Mouse (Mus musculus) erythroblast, embryonic 14.5 days (primary cell): ENCODE measurements around the gene Krt15. TPM values are rescaled to one million over a fixed set of nuclear protein-coding genes. Genes with fewer than 3 reads are reported as not detected.

Experiments used
- H3K27me3 ChIP-seq: 2 replicates; pipeline ENCODE4 v1.6.1; 2012; ENCODE audit warnings: inconsistent platforms; ENCODE audit not compliant: control insufficient read depth
- H3K36me3 ChIP-seq: 2 replicates; pipeline ENCODE4 v1.6.1; 2012; ENCODE audit warnings: mild to moderate bottlenecking, inconsistent platforms; ENCODE audit not compliant: control insufficient read depth
- H3K4me1 ChIP-seq: 2 replicates; pipeline ENCODE4 v1.6.1; 2012; ENCODE audit warnings: inconsistent platforms; ENCODE audit not compliant: control insufficient read depth
- H3K4me3 ChIP-seq: replicated peaks from 2 replicates; pipeline ENCODE3; 2012; ENCODE audit warnings: moderate library complexity, mild to moderate bottlenecking, inconsistent platforms
- H3K9me3 ChIP-seq: 2 replicates; pipeline ENCODE4 v1.6.1; 2012; ENCODE audit warnings: low read length, inconsistent platforms, mixed read lengths; ENCODE audit not compliant: control insufficient read depth
- GATA1 ChIP-seq: IDR thresholded peaks from 2 replicates; pipeline ENCODE4 v1.6.1; 2012; ENCODE audit warnings: low read length, inconsistent platforms, mixed read lengths
- TAL1 ChIP-seq: IDR thresholded peaks from 3 replicates; pipeline ENCODE4 v1.6.1; 2012; ENCODE audit warnings: low read length, inconsistent platforms, mixed read lengths
- polyA plus RNA-seq: library from polyadenylated mRNA; stranded (reverse); fragments of >175 nt; gene quantifications from 2 replicates; pipeline ENCODE4 v1.2.3, GENCODE M21; 2012

Gene Krt15
- 0.29 and 0.31 TPM in 2 replicates for polyA plus RNA-seq

GRCm38 (mm10) chr11:100135731-100136130 lies at the start of gene Krt15:
Krt15 (minus strand) TSS chr11:100135928.
- TF ChIP-seq GATA1 = no peak
- TF ChIP-seq TAL1 = no peak
- no peaks in the 10 kb centered on the region for H3K9me3 ChIP-seq
- H3K36me3 ChIP-seq = no peaks in the 10 kb centered on the region
- H3K4me3 ChIP-seq = no peak within 1 kb of the TSS
- no peaks in the 10 kb centered on the region for H3K27me3 ChIP-seq
- peaks cover 18% of the 10 kb centered on the region for H3K4me1 ChIP-seq

- Histone ChIP-seq H3K27me3 (no peaks in the 10 kb centered on the region), H3K36me3 (no peaks in the 10 kb centered on the region), H3K4me1 (no peaks in the 10 kb centered on the region), H3K9me3 (no peaks in the 10 kb centered on the region; the same call in 1 of the 2 replicates), H3K4me3 (no peak overlapping the region)
- TF ChIP-seq GATA1 (no peak), TAL1 (no peak)
Measured at GRCm38 (mm10) chr11:100181725-100182124, 46.0 kb upstream of the Krt15 start.

GRCm38 (mm10) chr11:100179260-100179659 lies 43.5 kb upstream of the Krt15 start:
- Histone ChIP-seq H3K36me3 (no peaks in the 10 kb centered on the region), H3K27me3 (no peaks in the 10 kb centered on the region), H3K4me3 (no peak overlapping the region), H3K9me3 (no peaks in the 10 kb centered on the region), H3K4me1 (no peaks in the 10 kb centered on the region)
- no peak for TF ChIP-seq GATA1
- TF ChIP-seq TAL1 = no peak

GRCm38 (mm10) chr11:100178307-100178706 lies 42.6 kb upstream of the Krt15 start:
- H3K27me3 ChIP-seq = no peaks in the 10 kb centered on the region
- TF ChIP-seq GATA1 (no peak), TAL1 (no peak)
- H3K4me3 ChIP-seq = no peak overlapping the region
- no peaks in the 10 kb centered on the region for H3K9me3 ChIP-seq
- H3K4me1 ChIP-seq = no peaks in the 10 kb centered on the region
- no peaks in the 10 kb centered on the region for H3K36me3 ChIP-seq

GRCm38 (mm10) chr11:100176791-100177190 lies 41.1 kb upstream of the Krt15 start:
- H3K36me3 ChIP-seq = no peaks in the 10 kb centered on the region
- no peaks in the 10 kb centered on the region for H3K9me3 ChIP-seq
- no peak for TF ChIP-seq GATA1
- no peak for TF ChIP-seq TAL1

GRCm38 (mm10) chr11:100168765-100169762 lies 33.3 kb upstream of the Krt15 start:
- H3K27me3 ChIP-seq = no peaks in the 10 kb centered on the region
- no peak for TF ChIP-seq GATA1
- no peak for TF ChIP-seq TAL1
- H3K4me1 ChIP-seq = no peaks in the 10 kb centered on the region; the same call in 1 of the 2 replicates
- no peaks in the 10 kb centered on the region for H3K36me3 ChIP-seq
- H3K4me3 ChIP-seq = no peak overlapping the region
- no peaks in the 10 kb centered on the region for H3K9me3 ChIP-seq

More at GRCm38 (mm10) chr11:100176791-100177190, 41.1 kb upstream of the Krt15 start:
- H3K4me1 ChIP-seq = no peaks in the 10 kb centered on the region
- H3K4me3 ChIP-seq = no peak overlapping the region
- no peaks in the 10 kb centered on the region for H3K27me3 ChIP-seq

- no peak overlapping the region for H3K4me3 ChIP-seq
- no peaks in the 10 kb centered on the region for H3K9me3 ChIP-seq
- no peak for TF ChIP-seq GATA1
- TF ChIP-seq TAL1 = no peak
- H3K27me3 ChIP-seq = no peaks in the 10 kb centered on the region
- H3K36me3 ChIP-seq = no peaks in the 10 kb centered on the region
- H3K4me1 ChIP-seq = no peaks in the 10 kb centered on the region; the same call in 1 of the 2 replicates
Measured at GRCm38 (mm10) chr11:100168071-100168470, 32.3 kb upstream of the Krt15 start.

GRCm38 (mm10) chr11:100164392-100164791 lies 28.7 kb upstream of the Krt15 start:
- no peak overlapping the region for H3K4me3 ChIP-seq
- H3K9me3 ChIP-seq = no peaks in the 10 kb centered on the region
- no peaks in the 10 kb centered on the region for H3K36me3 ChIP-seq
- H3K27me3 ChIP-seq = no peaks in the 10 kb centered on the region
- no peak for TF ChIP-seq TAL1
- no peak for TF ChIP-seq GATA1
- H3K4me1 ChIP-seq = no peaks in the 10 kb centered on the region; the same call in 1 of the 2 replicates

- Histone ChIP-seq H3K27me3 (no peaks in the 10 kb centered on the region), H3K4me3 (no peak overlapping the region), H3K36me3 (no peaks in the 10 kb centered on the region), H3K9me3 (no peaks in the 10 kb centered on the region), H3K4me1 (no peaks in the 10 kb centered on the region)
- TF ChIP-seq GATA1 (no peak), TAL1 (no peak)
Measured at GRCm38 (mm10) chr11:100157908-100158477, 22.3 kb upstream of the Krt15 start.
